Mouse (Mus musculus) thymus, adult 2 months (tissue): ENCODE results near the gene Lrrc10b.

Source experiments
- CTCF ChIP-seq: fragments of 200-500 bp; IDR thresholded peaks from 2 replicates; pipeline ENCODE4 v1.5.1; 2012; ENCODE audit warnings: mild to moderate bottlenecking, control low read depth, low read length, moderate library complexity, borderline replicate concordance; ENCODE audit not compliant: control insufficient read depth, poor library complexity, insufficient read depth; ENCODE audit errors: extremely low read depth
- POLR2A ChIP-seq: fragments of 200-500 bp; IDR thresholded peaks from 2 replicates; pipeline ENCODE4 v1.6.1; 2012; ENCODE audit warnings: mild to moderate bottlenecking, low read length, control low read depth, moderate library complexity; ENCODE audit not compliant: control insufficient read depth, poor library complexity, insufficient read depth; ENCODE audit errors: extremely low read depth

GRCm38 (mm10) chr19:10429371-10429770 is 27.9 kb downstream of the Lrrc10b start:
- no peak for TF ChIP-seq CTCF
- TF ChIP-seq POLR2A = no peak
